Mouse (Mus musculus): ENCODE measurements around the gene A030005K14Rik.

GRCm38 (mm10) chr1:83038109-83038672, 21.0 kb downstream of the A030005K14Rik start, which contains the start of gene Slc19a3:
- TF ChIP-seq CTCF (IDR thresholded peaks at IDR 0.05; ENCODE audit: control insufficient read depth, insufficient read depth, insufficient read length) (no peak), MAX (IDR thresholded peaks at IDR 0.05) (no peak), USF1 (IDR thresholded peaks at IDR 0.05; ENCODE audit: low read depth) (no peak), MYOG (IDR thresholded peaks at IDR 0.05; ENCODE audit: control insufficient read depth, extremely low read depth, insufficient read length) (no peak), MYOD1 (IDR thresholded peaks at IDR 0.05; ENCODE audit: control insufficient read depth, insufficient read length, low read depth) (no peak), CEBPB (IDR thresholded peaks at IDR 0.05; ENCODE audit: low read depth) (no peak), FOSL1 (IDR thresholded peaks at IDR 0.05; ENCODE audit: insufficient read depth, low read length, poor library complexity, severe bottlenecking) (no peak)
